14 mouse cellular contexts compared by ENCODE assay signal in the genomic region with DNA sequence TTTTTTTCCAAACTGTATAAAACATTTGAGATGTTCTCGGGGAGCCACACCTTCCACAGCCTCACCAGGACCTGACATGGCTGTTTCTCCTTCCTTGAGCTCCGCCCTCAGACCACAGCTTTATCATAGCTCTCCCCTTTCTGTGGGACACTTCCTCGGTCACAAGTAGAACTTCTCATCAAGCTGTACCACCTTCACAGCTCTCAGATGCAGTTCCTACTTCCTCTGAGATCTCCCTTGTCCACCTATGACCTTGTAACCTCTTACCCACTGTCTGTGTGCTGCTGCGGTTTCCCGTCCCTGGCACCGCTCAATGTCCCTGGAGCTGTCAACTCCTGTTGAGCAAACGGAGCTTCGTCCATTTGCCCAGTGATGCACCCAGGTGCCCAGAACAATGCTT.
DNase-seq lines count a peak whose midpoint lies in the region; ATAC-seq and TF ChIP-seq lines count a peak whose summit lies in the region.
"Had no signal": no experiment of that assay in that cellular context is flagged by ENCODE, and none has a peak within 500 bp of the region (broad histone marks: within the 10 kb centered on the region; RNA-seq: fewer than 3 reads in every experiment).

No protein-coding gene starts in this region.

- 15% methylated on average over 8 of the region's 8 CpGs for WGBS in thymus, adult 2 months
- WGBS in bone marrow, adult 2 months: 7% methylated on average over 8 of the region's 8 CpGs

- ATAC-seq in megakaryocyte, adult 5-6 weeks (ENCODE audit: poor library complexity, severe bottlenecking): peak; percentile 75

- H3K36me3 ChIP-seq in thymus, adult 2 months (ENCODE audit: control insufficient read depth, insufficient read depth, low read length): no peaks in the 10 kb centered on the region
- H3K36me3 ChIP-seq: heart, embryonic 10.5 days; neural tube, embryonic 13.5 days; stomach, embryonic 15.5 days had no signal

- H3K27ac ChIP-seq in thymus, adult 2 months (ENCODE audit: control insufficient read depth, insufficient read depth, low read length): no peak overlapping the region
- peak overlapping the region; percentile 30 for H3K27ac ChIP-seq in bone marrow, adult 2 months (ENCODE audit: control insufficient read depth, insufficient read depth, low read depth, low read length, poor library complexity)
- H3K27ac ChIP-seq: heart, embryonic 10.5 days; hindbrain, embryonic 14.5 days; neural tube, embryonic 13.5 days; stomach, embryonic 15.5 days had no signal

- no peak overlapping the region for H3K4me3 ChIP-seq in thymus, adult 2 months (ENCODE audit: control insufficient read depth, insufficient read depth, low read length)
- no peak overlapping the region for H3K4me3 ChIP-seq in bone marrow, adult 2 months (replicated peaks; ENCODE audit: control insufficient read depth, low read depth, low read length)
- H3K4me3 ChIP-seq: erythroblast, embryonic 14.5 days; heart, embryonic 10.5 days; neural tube, embryonic 13.5 days; stomach, embryonic 15.5 days had no signal

- H3K27me3 ChIP-seq in thymus, adult 2 months (ENCODE audit: control insufficient read depth, insufficient read depth, low read length): no peaks in the 10 kb centered on the region
- H3K27me3 ChIP-seq: neural tube, embryonic 13.5 days; stomach, embryonic 15.5 days had no signal

- no peak for TF ChIP-seq POLR2A in thymus, adult 2 months (IDR thresholded peaks at IDR 0.05; ENCODE audit: control insufficient read depth, extremely low read depth, insufficient read depth, low read length, poor library complexity)
- no peak for TF ChIP-seq POLR2A in bone marrow, adult 2 months (IDR thresholded peaks at IDR 0.05; ENCODE audit: borderline replicate concordance, control insufficient read depth, low read depth, low read length)

- H3K4me1 ChIP-seq in thymus, adult 2 months (replicated peaks; ENCODE audit: control insufficient read depth, insufficient read depth, low read length): peaks cover 3% of the 10 kb centered on the region
- H3K4me1 ChIP-seq in bone marrow, adult 2 months (ENCODE audit: control insufficient read depth, insufficient read depth, low read length): peaks cover 4% of the 10 kb centered on the region

- DNase-seq in thymus, postnatal 4 days: peak; percentile 11
- no peak for DNase-seq in thymus, adult 2 months
- DNase-seq in urinary bladder, postnatal 25 days (ENCODE audit: low spot score): no peak
- DNase-seq in kidney, adult 9 months: no peak
- DNase-seq in gastrocnemius, postnatal 10 days: no peak
- DNase-seq: cerebellum, adult 18-20 months; embryo, embryonic 11 days had no signal

- TF ChIP-seq CTCF in thymus, adult 2 months (IDR thresholded peaks at IDR 0.05; ENCODE audit: borderline replicate concordance, control insufficient read depth, extremely low read depth, insufficient read depth, low read length, poor library complexity): no peak
- TF ChIP-seq CTCF in bone marrow, adult 2 months (IDR thresholded peaks at IDR 0.05; ENCODE audit: control insufficient read depth, insufficient read depth, low read length): no peak
